Mouse (Mus musculus): ENCODE measurements at regions not wholly inside any gene's neighbourhood (a gene's known extent, or its start where the extent isn't known, plus 50 kb on each side); places are given as distances from the start of the nearest gene placed in this dataset.

DNA sequence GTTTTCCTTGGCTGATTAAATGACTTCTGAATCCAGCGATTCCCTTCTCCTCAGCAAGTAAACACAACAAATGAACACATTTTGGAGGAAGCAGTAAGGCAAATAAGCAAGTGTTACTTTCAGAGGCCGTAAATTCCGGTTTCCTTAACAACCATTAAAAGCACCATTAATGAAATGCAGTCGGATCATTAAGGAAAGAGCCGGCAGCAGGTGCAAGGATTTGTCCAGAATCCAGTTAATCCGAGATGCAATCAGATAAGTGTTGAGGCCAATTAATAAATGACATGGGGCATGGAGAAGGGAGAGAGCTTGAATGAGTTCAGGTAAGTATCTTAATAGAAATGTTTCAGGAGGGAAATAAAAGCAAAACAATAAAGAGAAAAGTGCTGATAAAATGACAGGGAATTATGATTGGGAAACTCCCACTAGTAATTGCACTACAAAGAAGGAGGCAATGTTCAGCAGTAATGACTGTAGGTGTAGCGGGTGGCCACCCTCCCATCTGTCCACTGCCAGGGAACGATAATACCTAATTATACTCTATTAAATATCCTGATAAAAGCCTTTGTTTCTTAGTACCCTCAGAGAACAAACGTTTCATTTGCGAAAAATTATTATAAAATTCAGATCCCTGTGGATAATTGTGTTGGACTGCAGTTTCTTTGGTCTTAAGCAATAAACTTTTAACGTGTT lies 194.9 kb downstream of the Kcnj2 start:
- ATAC-seq (replicated peaks; ENCODE audit: poor library complexity, severe bottlenecking), result no peak

DNA sequence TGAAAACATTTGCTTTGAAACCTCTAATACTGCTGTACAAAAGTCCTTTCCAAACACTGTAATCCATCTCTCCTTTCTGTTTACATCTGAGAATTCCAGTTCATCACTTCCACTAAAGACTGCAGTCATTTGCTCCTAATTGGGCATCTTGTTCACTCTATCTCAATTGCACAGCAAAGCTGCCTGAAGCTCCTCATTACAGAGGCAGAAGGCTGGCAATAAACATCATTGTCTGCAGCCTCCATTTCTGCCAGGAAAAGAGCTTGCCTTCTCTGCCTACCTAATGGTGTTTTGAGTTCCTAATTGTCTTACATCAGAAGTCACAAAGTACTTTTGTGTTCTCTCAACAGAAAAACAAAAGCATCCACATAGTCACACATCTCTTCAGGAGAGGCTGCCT lies 207.7 kb downstream of the Kcnj2 start:
- no peak for ATAC-seq (replicated peaks; ENCODE audit: poor library complexity, severe bottlenecking)

DNA sequence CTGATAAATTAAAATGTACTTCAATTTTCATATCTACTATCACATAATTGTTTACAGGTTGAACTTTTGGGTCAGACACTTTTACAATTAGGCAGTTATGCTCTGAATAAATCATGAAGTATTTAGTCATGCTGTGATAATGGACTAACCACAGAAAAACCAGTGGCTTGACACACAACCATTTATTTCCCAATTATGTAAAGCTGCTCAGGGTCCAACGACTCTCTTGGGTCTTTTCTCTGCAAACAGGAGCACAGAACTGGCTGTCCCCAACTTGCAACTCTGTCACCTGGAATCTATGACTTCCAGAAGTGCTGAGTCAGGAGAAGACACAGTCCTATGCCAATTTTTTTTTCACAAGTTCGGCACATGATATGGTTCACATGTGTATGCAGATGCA lies 214.8 kb downstream of the Kcnj2 start:
- ATAC-seq (replicated peaks; ENCODE audit: poor library complexity, severe bottlenecking), result peak; percentile 72

DNA sequence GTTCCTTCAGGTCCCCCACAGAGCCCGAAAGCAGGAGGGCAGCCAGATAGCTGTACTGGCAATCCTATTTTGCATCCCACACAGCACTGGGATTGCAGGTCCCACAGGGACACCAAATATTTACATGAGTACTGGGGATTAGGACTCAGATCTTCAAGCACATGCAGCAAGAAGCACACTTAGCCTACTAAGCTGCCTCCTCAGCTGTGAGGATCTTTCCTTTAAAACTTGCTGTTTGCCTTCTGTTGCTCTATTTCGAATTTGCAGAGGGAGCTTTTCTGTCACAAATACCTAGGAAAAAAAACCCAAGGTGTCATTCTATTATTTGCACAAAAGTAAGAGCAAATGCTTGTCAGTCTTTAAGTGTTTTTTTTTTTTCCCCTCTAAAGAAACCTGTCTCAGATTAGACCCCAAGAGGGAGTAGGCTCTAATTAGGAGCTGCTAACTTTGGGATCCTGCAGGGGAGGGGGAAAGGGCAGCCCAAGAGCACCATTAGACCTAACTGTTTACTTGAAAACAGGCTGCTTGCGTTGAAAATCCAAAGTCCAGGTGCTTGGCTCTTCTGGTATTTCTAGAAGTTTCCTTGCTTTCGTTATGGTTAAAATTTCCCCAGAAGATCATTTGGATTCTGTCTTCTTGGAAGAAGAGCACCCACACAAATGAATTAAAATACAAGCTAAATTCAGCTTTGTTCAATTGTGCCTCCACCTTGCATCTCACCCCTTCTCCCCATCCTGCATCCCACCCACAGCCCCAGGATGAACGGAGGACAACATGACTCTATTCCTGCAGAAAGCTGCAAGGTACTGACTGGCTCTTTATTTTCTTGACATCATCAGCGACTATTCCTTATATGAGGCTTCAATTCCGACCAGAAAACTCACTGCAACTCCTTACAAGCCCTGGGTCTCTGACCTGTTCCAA lies 215.5 kb downstream of the Kcnj2 start:
- ATAC-seq (replicated peaks; ENCODE audit: poor library complexity, severe bottlenecking), result no peak

DNA sequence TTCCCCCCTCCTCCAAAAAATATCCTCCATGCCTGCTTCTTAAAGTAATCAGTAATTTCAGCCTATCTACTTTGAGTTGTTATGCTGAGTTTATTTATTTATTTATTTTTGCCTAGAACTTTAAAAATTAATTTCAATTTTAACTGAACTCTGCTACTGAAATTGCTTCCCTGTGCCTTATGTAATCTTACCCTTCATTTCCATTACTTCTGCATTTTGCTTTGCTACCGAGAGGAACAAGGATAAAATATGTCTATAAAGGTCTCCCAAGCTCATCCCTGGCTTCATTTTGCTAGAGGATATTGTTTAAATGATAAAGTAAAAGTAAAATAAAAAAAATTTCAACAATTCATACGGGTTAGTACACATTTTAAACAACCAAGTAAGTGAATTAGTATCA lies 216.3 kb downstream of the Kcnj2 start:
- ATAC-seq (replicated peaks; ENCODE audit: poor library complexity, severe bottlenecking), result peak; percentile 70

DNA sequence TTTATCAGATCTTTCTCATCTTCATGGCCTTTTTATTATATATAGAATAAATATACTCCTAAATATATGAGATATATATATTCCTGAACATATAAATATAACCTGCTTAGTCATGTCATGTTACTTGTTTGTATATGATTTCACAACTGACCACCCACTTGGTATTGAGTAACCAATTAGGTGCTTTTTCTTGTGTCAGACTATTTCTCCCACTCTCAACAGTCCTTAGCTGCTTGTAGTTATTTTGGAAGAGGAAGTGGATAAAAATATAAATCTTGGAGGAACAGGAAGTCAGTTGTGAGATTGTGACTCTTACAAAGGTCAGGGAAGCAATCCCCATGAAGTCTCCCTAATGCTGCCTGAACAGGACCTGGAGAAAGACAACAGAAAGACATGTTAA lies 224.6 kb downstream of the Kcnj2 start:
- peak; percentile 98 for ATAC-seq (replicated peaks; ENCODE audit: poor library complexity, severe bottlenecking)

DNA sequence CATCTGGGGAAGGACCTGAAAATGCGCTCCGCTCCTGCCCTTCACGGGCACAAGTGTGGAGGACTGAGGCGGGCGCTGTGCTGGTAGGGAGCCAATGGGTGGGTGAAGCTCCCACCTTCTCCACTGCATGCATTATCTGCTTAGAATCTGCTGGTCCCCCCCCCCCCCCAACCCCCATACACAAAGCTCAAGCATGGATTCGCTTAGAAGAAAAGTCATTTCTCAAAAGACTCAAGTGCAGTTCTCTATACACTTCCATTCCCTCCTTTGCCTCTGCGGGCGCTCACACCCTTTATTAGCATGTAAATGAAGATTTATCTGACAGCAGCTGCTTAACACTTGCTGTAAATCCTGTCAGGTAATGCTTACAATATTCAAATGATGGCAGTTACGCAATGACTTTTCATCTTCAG lies 230.4 kb downstream of the Kcnj2 start:
- ATAC-seq (replicated peaks; ENCODE audit: poor library complexity, severe bottlenecking), result no peak

DNA sequence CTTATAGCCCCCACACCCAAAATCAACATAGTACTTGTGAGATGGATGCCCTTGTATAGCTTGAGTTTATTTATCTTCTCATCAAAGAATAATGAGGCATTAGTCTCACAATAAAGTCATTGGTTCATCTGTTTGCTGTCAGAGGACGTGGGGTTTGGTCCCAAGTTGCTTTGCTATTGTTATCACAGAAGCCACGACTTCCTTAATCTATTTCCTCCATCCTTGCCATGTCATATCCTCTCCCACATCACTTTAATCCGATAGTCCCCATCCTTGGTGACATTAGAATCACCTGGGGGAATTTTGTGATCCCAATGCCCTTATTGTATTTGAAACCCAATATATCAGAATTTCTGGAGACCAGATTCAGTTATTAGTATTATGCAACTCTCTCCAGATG lies 246.8 kb downstream of the Kcnj2 start:
- peak; percentile 67; the same call in 1 of the 2 replicates for ATAC-seq (replicated peaks; ENCODE audit: poor library complexity, severe bottlenecking)

DNA sequence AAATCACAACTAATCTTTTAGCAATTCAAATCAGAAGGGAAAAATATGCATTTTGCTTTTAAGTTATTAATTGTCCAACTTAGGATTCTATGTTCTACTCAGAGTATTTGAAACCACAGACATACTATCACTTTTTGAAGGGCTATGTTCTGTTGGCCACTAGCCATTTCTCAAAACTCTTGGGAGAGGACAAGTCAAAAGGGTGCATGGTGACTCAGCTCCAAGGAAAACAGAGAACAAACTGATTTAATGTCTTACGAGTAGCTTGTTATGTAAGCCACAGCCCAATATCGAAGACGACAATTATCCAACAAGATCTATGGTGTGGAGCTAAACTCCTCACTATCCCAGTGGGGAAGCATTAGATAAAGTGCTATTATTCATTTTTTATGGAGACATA lies 247.6 kb downstream of the Kcnj2 start:
- no peak for ATAC-seq (replicated peaks; ENCODE audit: poor library complexity, severe bottlenecking)

DNA sequence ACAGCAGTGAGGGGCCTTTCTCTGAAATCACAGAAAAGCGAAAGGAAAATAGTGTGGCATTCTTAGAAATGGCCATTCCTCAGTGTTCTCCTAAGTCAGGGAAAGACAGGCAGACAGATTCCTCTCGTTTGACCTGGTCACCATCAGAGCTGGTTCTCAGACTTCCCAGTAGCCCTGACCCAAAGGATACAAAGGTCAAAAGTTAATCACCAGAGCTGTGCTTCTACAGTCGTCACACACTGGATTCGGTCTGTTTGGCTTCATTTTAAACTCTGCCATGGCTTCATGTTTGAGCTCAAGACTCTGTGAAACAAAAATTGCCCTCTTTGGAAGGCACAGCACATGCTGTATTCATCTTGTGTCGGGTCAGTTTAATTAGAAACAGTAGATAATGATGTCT lies 255.6 kb downstream of the Kcnj2 start:
- no peak for ATAC-seq (replicated peaks; ENCODE audit: poor library complexity, severe bottlenecking)

DNA sequence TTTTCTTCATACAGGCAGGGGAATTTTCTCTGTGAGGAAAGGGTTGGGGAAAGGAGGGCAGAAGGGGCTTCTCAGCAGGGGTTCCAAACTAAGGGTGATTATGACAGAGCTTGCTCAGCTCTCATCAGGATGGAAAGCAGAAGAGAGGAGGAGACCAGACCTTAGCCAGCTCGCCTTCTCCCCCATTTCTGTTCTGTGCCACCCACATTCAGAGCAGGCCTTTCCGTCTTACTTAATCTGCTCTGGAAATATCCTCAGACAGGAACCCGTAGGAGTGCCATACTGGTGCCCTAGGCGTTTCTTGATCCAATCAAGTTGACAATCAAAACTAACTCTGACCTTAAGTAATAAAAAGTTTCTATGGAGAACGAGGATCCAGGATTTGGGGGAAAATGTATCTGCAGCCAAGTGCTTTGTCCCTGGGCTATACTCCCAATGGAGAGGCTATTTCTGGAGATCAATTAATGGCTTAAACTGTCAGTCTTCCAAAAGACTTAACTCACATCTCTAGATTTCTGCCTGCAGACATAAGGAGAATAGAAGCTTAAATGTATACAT lies 258.6 kb downstream of the Kcnj2 start:
- no peak for ATAC-seq (replicated peaks; ENCODE audit: poor library complexity, severe bottlenecking)

DNA sequence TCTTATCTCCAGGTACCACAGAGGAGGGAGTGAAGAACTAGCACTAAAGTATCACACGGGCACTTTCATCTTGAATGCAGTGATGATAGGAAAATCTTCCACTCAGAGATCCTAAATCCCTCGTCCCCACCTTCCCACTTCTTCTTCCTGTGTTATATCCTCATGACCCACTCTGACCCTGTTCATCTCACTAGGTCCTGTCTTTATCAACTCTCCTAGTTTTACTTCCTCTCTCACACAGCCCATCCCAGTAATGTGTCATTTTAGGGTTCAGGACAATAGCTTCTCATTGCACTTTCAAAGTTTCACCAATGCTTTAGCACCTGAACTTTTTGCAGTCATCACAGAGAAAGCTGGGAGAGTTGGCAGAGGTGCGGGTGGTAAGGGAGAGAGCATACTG lies 261.0 kb downstream of the Kcnj2 start:
- peak; percentile 88 for ATAC-seq (replicated peaks; ENCODE audit: poor library complexity, severe bottlenecking)

DNA sequence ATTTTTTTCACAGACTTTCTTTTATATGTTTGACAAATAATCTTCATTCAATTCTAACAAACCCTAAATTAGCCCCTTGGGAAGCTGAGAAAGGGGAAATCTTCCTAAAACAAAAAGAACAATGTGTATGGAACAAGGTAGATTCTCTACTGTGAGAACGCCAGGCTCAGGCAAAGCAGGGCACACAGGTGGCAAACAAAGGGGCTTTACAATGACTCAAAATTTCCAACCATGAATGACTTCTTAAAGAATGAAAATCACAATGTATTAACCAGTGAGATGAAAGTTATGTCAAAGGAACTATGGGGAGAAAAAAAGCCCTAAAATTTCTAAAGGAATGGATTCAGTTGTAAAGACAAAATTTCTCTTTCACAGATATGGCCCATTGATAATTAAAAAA lies 262.3 kb downstream of the Kcnj2 start:
- no peak for ATAC-seq (replicated peaks; ENCODE audit: poor library complexity, severe bottlenecking)

DNA sequence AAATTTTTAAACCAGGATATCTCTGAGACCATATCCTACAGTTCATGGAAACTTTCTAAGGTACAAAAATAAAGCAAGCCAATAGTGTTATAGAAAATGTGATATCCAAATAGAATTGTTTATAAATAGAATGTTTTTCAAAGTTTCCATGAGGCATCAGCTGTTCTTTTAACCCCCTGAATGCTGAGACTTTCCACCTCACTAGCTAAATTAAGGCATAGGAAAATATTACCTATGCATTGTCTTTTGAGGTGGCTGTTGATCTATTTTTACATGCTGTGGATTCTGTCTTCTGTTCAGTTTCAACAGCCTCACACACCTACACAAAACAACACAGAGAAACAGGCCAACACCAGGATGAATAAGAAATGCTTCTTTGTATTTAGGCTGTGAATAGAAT lies 265.6 kb downstream of the Kcnj2 start:
- ATAC-seq (replicated peaks; ENCODE audit: poor library complexity, severe bottlenecking), result no peak

DNA sequence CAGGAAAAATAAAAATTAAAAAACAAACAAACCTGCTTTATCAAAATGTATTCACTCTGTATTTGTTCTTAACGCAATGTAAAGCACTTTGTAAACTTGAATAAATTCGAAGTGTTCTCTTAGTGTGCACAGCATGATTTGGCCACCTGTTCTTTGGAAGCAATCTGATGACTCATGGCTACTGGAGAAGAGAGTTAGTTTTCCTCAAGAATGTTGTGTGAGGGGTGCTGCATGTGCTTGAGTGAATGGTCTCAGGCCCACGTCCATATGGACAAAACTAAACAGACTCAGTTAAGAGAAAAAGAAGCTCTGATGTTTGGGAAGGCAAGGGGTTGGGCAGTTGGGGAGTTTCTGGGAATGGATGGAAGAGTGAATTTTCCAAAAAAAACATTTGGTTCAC lies 267.1 kb downstream of the Kcnj2 start:
- no peak for ATAC-seq (replicated peaks; ENCODE audit: poor library complexity, severe bottlenecking)

DNA sequence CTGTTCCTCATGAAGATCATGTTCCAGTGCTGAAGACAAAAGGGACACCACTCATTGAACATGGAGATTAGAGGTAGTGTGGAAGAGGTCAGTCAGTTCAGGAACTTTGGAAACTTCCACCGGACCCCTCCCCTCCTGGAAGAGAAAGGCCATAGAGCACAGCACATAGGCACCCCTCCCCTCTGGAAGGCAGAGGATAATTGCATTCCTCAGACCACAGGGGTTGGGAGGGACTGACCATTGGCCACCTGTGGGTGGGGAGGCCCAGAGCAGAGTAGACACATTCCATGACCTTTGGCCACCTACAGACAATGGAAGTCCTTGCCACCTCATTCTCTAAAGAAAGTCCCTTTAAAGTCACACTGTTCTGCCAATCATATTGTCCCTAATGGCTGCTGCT lies 281.6 kb downstream of the Kcnj2 start:
- no peak for ATAC-seq (replicated peaks; ENCODE audit: poor library complexity, severe bottlenecking)

DNA sequence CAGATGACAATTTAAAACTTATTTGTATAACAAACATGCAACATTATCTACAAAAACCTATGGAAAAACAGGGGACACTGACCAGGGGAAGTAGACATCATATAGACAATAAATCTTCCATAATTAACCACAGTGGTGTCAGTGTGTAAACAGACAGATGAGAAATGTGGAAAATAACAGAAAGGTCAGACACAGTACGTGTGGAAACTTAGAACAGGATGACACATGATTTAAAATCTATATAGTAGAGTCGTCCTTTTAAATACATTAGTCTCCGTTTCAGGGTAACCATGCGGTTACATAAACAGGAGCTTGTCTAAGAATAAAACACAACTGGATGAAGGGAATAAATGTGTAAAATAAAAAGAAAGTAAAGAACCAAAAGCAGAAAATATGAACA lies 284.1 kb downstream of the Kcnj2 start:
- no peak for ATAC-seq (replicated peaks; ENCODE audit: poor library complexity, severe bottlenecking)

DNA sequence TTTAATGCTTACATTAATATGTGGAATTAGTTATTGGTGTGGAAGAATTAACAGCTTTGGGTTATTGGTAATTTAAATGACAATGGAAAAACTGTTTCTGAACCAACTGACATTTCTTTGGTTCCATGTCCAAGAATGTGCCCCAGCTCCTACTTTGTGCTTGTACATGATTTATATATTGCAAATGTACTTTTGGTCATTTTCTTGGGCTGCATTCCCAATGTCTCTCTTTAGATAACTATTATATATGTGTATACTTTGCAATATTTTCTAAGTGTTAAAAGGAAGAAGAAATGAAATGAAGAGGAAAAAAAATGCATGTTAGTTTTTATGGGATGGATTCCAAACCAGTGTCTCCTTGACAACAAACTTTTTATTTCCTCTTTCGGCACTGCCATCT lies 297.4 kb downstream of the Kcnj2 start:
- ATAC-seq (replicated peaks; ENCODE audit: poor library complexity, severe bottlenecking), result no peak

DNA sequence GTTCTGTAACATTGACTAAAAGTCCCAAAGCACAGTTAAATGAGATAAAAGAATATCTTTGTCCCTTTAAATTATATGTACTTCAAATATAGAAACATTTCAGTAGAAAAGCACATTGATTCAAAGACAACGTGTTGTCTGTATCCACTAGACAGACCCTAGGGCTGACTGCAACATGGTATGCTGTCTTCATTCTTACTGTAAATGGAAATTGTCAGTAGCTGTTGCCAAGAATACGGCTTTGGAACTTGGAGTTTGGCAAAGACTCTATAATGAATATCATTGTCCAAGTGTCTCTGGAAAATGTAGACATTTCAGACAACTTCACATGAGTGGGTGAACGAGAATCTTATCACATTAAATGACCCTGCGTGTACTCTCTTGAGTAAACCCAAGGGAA lies 311.2 kb downstream of the Kcnj2 start:
- ATAC-seq (replicated peaks; ENCODE audit: poor library complexity, severe bottlenecking), result no peak

DNA sequence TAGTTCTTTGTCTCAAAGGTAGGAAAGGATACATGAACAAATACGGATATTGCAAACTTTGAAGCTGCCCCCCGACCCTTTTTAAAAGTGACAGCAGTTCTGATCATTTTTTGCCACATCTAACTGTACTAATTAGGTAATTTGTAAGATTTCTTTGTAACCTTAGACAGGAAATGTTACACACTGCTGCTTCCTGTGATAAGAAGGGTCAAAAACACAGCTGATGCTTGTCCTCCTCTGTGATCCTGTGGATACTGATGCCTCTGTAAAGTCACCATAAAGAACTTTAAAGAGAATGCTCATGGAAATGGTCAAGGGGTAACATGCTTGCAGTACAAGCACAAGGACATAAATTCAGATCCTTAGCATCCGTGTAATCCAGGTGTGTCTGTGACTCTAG lies 313.9 kb downstream of the Kcnj2 start:
- ATAC-seq (replicated peaks; ENCODE audit: poor library complexity, severe bottlenecking), result no peak

DNA sequence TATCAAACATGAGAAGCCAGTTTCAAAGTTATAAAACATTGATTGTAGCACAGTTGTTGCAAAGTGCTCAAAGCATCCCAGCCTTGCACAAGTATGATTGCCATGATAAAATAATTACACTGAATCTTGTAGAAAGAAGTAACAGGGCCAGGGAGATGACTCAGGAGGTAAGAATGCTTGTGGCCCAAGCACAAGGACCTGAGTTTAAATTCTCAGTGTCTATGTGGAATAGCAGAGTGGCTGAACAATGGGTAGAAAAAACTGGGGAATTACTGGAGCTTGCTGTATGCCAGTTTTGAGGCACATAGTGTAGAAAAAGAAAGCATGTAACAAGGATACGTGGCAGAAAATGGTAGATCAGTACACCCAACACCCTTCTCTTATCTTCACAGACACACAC lies 332.7 kb downstream of the Kcnj2 start:
- ATAC-seq (replicated peaks; ENCODE audit: poor library complexity, severe bottlenecking), result no peak

DNA sequence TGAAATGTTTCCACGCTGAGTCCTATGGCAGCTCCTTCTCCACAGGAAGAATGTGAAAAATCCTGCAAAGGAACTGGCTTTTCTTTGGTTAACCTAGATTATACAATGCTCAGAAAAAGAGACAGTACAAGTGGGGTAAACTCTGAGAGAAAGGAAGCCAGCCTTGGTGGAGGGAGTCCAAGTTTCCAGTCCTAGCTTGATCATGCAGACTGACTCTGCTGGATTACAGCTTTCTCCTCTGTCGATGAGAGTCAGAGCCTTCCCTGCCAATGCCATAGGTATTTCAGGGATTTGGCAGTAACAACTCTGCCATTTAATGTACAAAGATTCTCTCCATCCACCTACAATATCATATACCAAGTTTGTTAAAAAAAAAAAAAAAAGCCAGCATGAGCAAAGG lies 343.3 kb downstream of the Kcnj2 start:
- no peak for ATAC-seq (replicated peaks; ENCODE audit: poor library complexity, severe bottlenecking)

All from granulocyte monocyte progenitor cell, adult 5-6 weeks (primary cell).